Comparison of ENCODE assay signal across 12 mouse cellular contexts in genomic region chr9:115760496-115760895, GRCm38 (mm10).
DNase-seq lines count a peak whose midpoint lies in the region; ATAC-seq lines count a peak whose summit lies in the region.
"Had no signal": no experiment of that assay in that cellular context is flagged by ENCODE, and none has a peak within 500 bp of the region (broad histone marks: within the 10 kb centered on the region; RNA-seq: fewer than 3 reads in every experiment).

No protein-coding gene starts in this region.

- H3K4me1 ChIP-seq in heart, embryonic 10.5 days, result peaks cover 46% of the 10 kb centered on the region
- H3K4me1 ChIP-seq in heart, embryonic 13.5 days, result peaks cover 35% of the 10 kb centered on the region
- H3K4me1 ChIP-seq in forebrain, embryonic 12.5 days, result peaks cover 4% of the 10 kb centered on the region; the same call in 1 of the 2 replicates
- H3K4me1 ChIP-seq: embryonic facial prominence, embryonic 15.5 days had no signal

- peak overlapping the region; percentile 22; the same call in 1 of the 2 replicates for H3K4me3 ChIP-seq in heart, embryonic 10.5 days
- no peak overlapping the region for H3K4me3 ChIP-seq in heart, embryonic 13.5 days
- H3K4me3 ChIP-seq in forebrain, embryonic 12.5 days (replicated peaks), result no peak overlapping the region
- H3K4me3 ChIP-seq: embryonic facial prominence, embryonic 15.5 days had no signal

- H3K27ac ChIP-seq in heart, embryonic 10.5 days, result peak overlapping the region; percentile 84
- H3K27ac ChIP-seq in heart, embryonic 13.5 days (replicated peaks), result peak overlapping the region; percentile 69
- no peak overlapping the region for H3K27ac ChIP-seq in forebrain, embryonic 12.5 days
- H3K27ac ChIP-seq: embryonic facial prominence, embryonic 15.5 days had no signal

- 4% methylated on average over 2 of the region's 2 CpGs for WGBS in heart, embryonic 10.5 days
- 2% methylated on average over 2 of the region's 2 CpGs for WGBS in heart, embryonic 13.5 days
- 55% methylated on average over 2 of the region's 2 CpGs for WGBS in forebrain, embryonic 12.5 days

- H3K36me3 ChIP-seq in heart, embryonic 10.5 days, result no peaks in the 10 kb centered on the region
- no peaks in the 10 kb centered on the region for H3K36me3 ChIP-seq in heart, embryonic 13.5 days
- H3K36me3 ChIP-seq in forebrain, embryonic 12.5 days (replicated peaks), result no peaks in the 10 kb centered on the region
- H3K36me3 ChIP-seq: embryonic facial prominence, embryonic 15.5 days had no signal

- DNase-seq in heart, embryonic 10.5 days (ENCODE audit: low spot score), result peak; percentile 91
- DNase-seq in heart, adult 8-10 months (ENCODE audit: low spot score), result no peak
- DNase-seq in kidney, postnatal 25 days, result peak; percentile 14 to 53
- DNase-seq in lung, postnatal 25 days (ENCODE audit: low spot score), result peak; percentile 17
- DNase-seq in thymus, postnatal 10 days (ENCODE audit: low spot score in 2 of 2), result no peak
- DNase-seq in left cerebral cortex, postnatal 14 days (ENCODE audit: low spot score in 2 of 2), result no peak
- DNase-seq: B cell, adult 2 months; gastrocnemius, postnatal 10 days; left cerebral cortex, postnatal 4 days had no signal

- no peak overlapping the region; the same call in 1 of the 2 replicates for H3K9ac ChIP-seq in heart, embryonic 13.5 days
- H3K9ac ChIP-seq in forebrain, embryonic 12.5 days, result no peak overlapping the region
- H3K9ac ChIP-seq: embryonic facial prominence, embryonic 15.5 days had no signal

- no peak; the same call in 1 of the 2 replicates for ATAC-seq in heart, embryonic 13.5 days (ENCODE audit: extremely low read depth, insufficient number of reproducible peaks, low FRiP score, low TSS enrichment)
- ATAC-seq in forebrain, embryonic 12.5 days (ENCODE audit: low FRiP score), result no peak

- no peaks in the 10 kb centered on the region for H3K9me3 ChIP-seq in heart, embryonic 10.5 days
- no peaks in the 10 kb centered on the region for H3K9me3 ChIP-seq in heart, embryonic 13.5 days
- H3K9me3 ChIP-seq in forebrain, embryonic 12.5 days, result no peaks in the 10 kb centered on the region
- H3K9me3 ChIP-seq: embryonic facial prominence, embryonic 15.5 days had no signal

- H3K27me3 ChIP-seq in heart, embryonic 10.5 days (ENCODE audit: insufficient read depth, poor library complexity, severe bottlenecking), result no peaks in the 10 kb centered on the region
- H3K27me3 ChIP-seq in heart, embryonic 13.5 days (replicated peaks), result no peaks in the 10 kb centered on the region
- H3K27me3 ChIP-seq in forebrain, embryonic 12.5 days, result no peaks in the 10 kb centered on the region
- H3K27me3 ChIP-seq: embryonic facial prominence, embryonic 15.5 days had no signal

- intact Hi-C loops in left cerebral cortex, postnatal 14 days (cut with DNase I), result no loop called here

- peak overlapping the region; percentile 47 for H3K4me2 ChIP-seq in heart, embryonic 13.5 days
- no peak overlapping the region for H3K4me2 ChIP-seq in forebrain, embryonic 12.5 days
- H3K4me2 ChIP-seq: embryonic facial prominence, embryonic 15.5 days had no signal

Comparison
In these comparisons a context has a peak if more than half of its experiments do, and no peak if none do; other contexts are left out.
1. DNase-seq: peak in heart, embryonic 10.5 days (single experiment), kidney, postnatal 25 days (2 of 2) and lung, postnatal 25 days (single experiment); none in heart, adult 8-10 months (single experiment), thymus, postnatal 10 days (0 of 2) and left cerebral cortex, postnatal 14 days (0 of 2).